Mouse (Mus musculus) layer of hippocampus, adult 2 months (tissue): ENCODE measurements around the gene Lingo3. TPM values are rescaled to one million over a fixed set of nuclear protein-coding genes. Genes with fewer than 3 reads are reported as not detected.

Experiments used
- DNase-seq, 2 experiments: peaks; one replicate each; pipeline ENCODE4 v3.0.0; 2022; ENCODE audit warnings: low spot score in 2 of 2
- H3K27ac ChIP-seq: fragments of 200-600 bp; 2 replicates; pipeline ENCODE4 v1.8.1; 2022
- H3K4me3 ChIP-seq: fragments of 200-600 bp; 2 replicates; pipeline ENCODE4 v1.8.1; 2022; ENCODE audit warnings: mild to moderate bottlenecking
- CTCF ChIP-seq: fragments of 200-600 bp; conservative IDR thresholded peaks from 2 replicates; pipeline ENCODE4 v1.8.1; 2022; ENCODE audit warnings: antibody characterized with exemption, mild to moderate bottlenecking, moderate library complexity
- microRNA-seq, 2 experiments: library from miRNA; unstranded; fragments of <30 nt; microRNA quantifications; one replicate each; pipeline ENCODE4 v1.2.0; 2021
- total RNA-seq, 2 experiments: library from RNA; stranded (reverse); gene quantifications; 2 replicates each; pipeline ENCODE4 v1.2.3; 2021

The Lingo3 gene
- total RNA-seq, 2 experiments from 2014 or later: 49.4 to 54.3 TPM

GRCm38 (mm10) chr10:80785963-80786362 is 57.9 kb downstream of the Lingo3 start:
- H3K27ac ChIP-seq: no peak overlapping the region
- no peak for TF ChIP-seq CTCF
- DNase-seq: no peak
- H3K4me3 ChIP-seq: no peak overlapping the region

- TF ChIP-seq CTCF: no peak
- Histone ChIP-seq H3K4me3 (no peak overlapping the region), H3K27ac (peak overlapping the region; percentile 78; the same call in 1 of the 2 replicates)
- DNase-seq: no peak
These were observed 59.0 kb downstream of the Lingo3 start for GRCm38 (mm10) chr10:80784871-80785270.

GRCm38 (mm10) chr10:80784302-80784701 is 59.5 kb downstream of the Lingo3 start:
- no peak for TF ChIP-seq CTCF
- no peak overlapping the region for H3K4me3 ChIP-seq
- DNase-seq: no peak
- peak overlapping the region; percentile 78 for H3K27ac ChIP-seq

Small RNA genes within 50 kb of the gene (microRNA-seq; reads per million reads assigned to microRNA genes)
- 3.8 to 4.1 reads per million in 2 experiments for gene Mir1982

Other genes starting within 250 kb of the Lingo3 start
- 10 to 100 TPM; 42.9 to 43.1 TPM for gene Scamp4, start 241.2 kb downstream of the Lingo3 start, total RNA-seq
- 1 to 10 TPM; 1.3 to 3.5 TPM for gene Adat3, start 241.2 kb downstream of the Lingo3 start, total RNA-seq
- gene Gm49322, start 238.0 kb downstream of the Lingo3 start, total RNA-seq: 1 to 10 TPM; 3.0 to 4.5 TPM
- 100 to 1,000 TPM; 221 to 228 TPM for gene Csnk1g2, start 221.2 kb downstream of the Lingo3 start, total RNA-seq
- 100 to 1,000 TPM; 102 to 105 TPM for gene Btbd2, start 187.0 kb downstream of the Lingo3 start, total RNA-seq
- 10 to 100 TPM; 45.3 to 46.9 TPM for gene Mknk2, start 165.9 kb downstream of the Lingo3 start, total RNA-seq
- gene Mob3a, start 142.1 kb downstream of the Lingo3 start, total RNA-seq: 10 to 100 TPM; 10.6 to 16.5 TPM
- gene Izumo4, start 141.9 kb downstream of the Lingo3 start, total RNA-seq: 10 to 100 TPM; 65.0 to 69.0 TPM
- gene Ap3d1, start 101.8 kb downstream of the Lingo3 start, total RNA-seq: 100 to 1,000 TPM; 145 to 153 TPM
- 10 to 100 TPM; 52.0 to 63.6 TPM for gene Dot1l, start 88.8 kb downstream of the Lingo3 start, total RNA-seq
- gene Sf3a2, start 45.8 kb downstream of the Lingo3 start, total RNA-seq: 10 to 100 TPM; 51.7 to 55.1 TPM
- gene Plekhj1, start 45.4 kb downstream of the Lingo3 start, total RNA-seq: 10 to 100 TPM; 68.4 to 76.3 TPM
- 1 to 10 TPM; 2.7 to 5.3 TPM for gene Amh, start 38.8 kb downstream of the Lingo3 start, total RNA-seq
- gene Jsrp1, start 30.5 kb downstream of the Lingo3 start, total RNA-seq: 1 to 10 TPM; 1.9 to 2.5 TPM
- gene Oaz1, start 17.4 kb downstream of the Lingo3 start, total RNA-seq: 100 to 1,000 TPM; 478 to 493 TPM
- gene Lsm7, start 11.2 kb upstream of the Lingo3 start, total RNA-seq: 10 to 100 TPM; 51.6 to 53.3 TPM
- gene Sppl2b, start 11.2 kb upstream of the Lingo3 start, total RNA-seq: 10 to 100 TPM; 61.2 to 63.2 TPM
- under 1 TPM; 0.46 to 0.56 TPM for gene Tmprss9, start 27.8 kb upstream of the Lingo3 start, total RNA-seq
- gene Timm13, start 56.9 kb upstream of the Lingo3 start, total RNA-seq: 100 to 1,000 TPM; 134 to 145 TPM
- 10 to 100 TPM; 20.8 to 21.9 TPM for gene Lmnb2, start 74.2 kb upstream of the Lingo3 start, total RNA-seq
- 10 to 100 TPM; 17.0 to 17.5 TPM for gene Gadd45b, start 86.0 kb upstream of the Lingo3 start, total RNA-seq
- gene Gng7, start 170.9 kb upstream of the Lingo3 start, total RNA-seq: 100 to 1,000 TPM; 161 to 176 TPM
- gene Diras1, start 181.6 kb upstream of the Lingo3 start, total RNA-seq: 100 to 1,000 TPM in 1 of 2 experiments, 10 to 100 TPM in 1; 95.2 to 100 TPM
- gene Slc39a3, start 193.4 kb upstream of the Lingo3 start, total RNA-seq: 10 to 100 TPM; 60.8 to 66.1 TPM
- gene Sgta, start 216.1 kb upstream of the Lingo3 start, total RNA-seq: 100 to 1,000 TPM; 176 TPM
- gene Thop1, start 226.0 kb upstream of the Lingo3 start, total RNA-seq: 10 to 100 TPM; 52.0 to 52.6 TPM